Mouse (Mus musculus): ENCODE results near the gene Tas1r1. TPM values are rescaled to one million over a fixed set of nuclear protein-coding genes. Genes with fewer than 3 reads are reported as not detected.
A peak's percentile ranks its signal among the peaks of the same experiment; 100 is the strongest.

Tas1r1 gene
- total RNA-seq, 1 experiment, result 1.9 TPM

DNA sequence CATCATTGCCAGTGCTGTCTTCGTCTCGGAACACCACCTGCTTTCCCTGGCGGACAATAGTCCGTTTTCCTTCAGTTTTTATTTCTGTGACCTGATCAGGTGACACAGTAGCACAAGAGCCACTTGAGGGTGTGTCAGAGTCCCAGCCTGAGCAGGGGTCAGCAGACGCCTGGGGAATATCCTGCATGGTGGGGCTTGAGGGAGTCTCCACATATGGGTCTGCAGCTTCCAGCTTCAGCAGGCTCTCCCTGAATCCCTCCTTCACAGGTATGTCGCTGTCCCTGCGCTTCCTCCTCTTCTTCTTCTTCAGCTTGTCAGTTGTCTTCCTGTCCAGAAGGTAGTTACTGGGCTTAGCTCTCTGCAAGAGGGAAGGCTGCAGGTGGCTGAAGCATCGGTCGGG is 46.3 kb downstream of the Tas1r1 start:
- peaks cover 30% of the 10 kb centered on the region for H3K36me3 ChIP-seq (ENCODE audit: control insufficient read depth, insufficient read depth, low read length, poor library complexity, severe bottlenecking)
- H3K27ac ChIP-seq (ENCODE audit: insufficient read depth, low read depth, low read length, poor library complexity, severe bottlenecking), result no peak overlapping the region
- H3K9ac ChIP-seq (ENCODE audit: insufficient read depth, low read depth, low read length, poor library complexity, severe bottlenecking), result no peak overlapping the region
- no peak for DNase-seq (ENCODE audit: low read depth, low spot score)
- H3K4me1 ChIP-seq (ENCODE audit: control insufficient read depth in 2 of 2, insufficient read depth in 2 of 2, low read length in 2 of 2, poor library complexity in 1 of 2), result peaks cover 0 to 15% of the 10 kb centered on the region in 2 experiments; a peak in 2 of 4 replicates
- in situ Hi-C loops (cut with MboI; ENCODE audit: low sequenced_read_pairs in 2 of 2, unreplicated experiment in 2 of 2), result no loop called here
- H3K9me3 ChIP-seq (ENCODE audit: control insufficient read depth, insufficient read depth, low read depth, low read length), result no peaks in the 10 kb centered on the region
- no peak for TF ChIP-seq ZC3H11A (IDR thresholded peaks at IDR 0.05; ENCODE audit: borderline replicate concordance, low read depth, low read length)
- TF ChIP-seq MAFK (IDR thresholded peaks at IDR 0.05; ENCODE audit: insufficient read depth, low read depth, low read length), result no peak
- no peak for TF ChIP-seq CHD2 (IDR thresholded peaks at IDR 0.05; ENCODE audit: low read depth, low read length)
- TF ChIP-seq ZNF384 (IDR thresholded peaks at IDR 0.05; ENCODE audit: low read depth, low read length), result no peak
- no peak for TF ChIP-seq HCFC1 (IDR thresholded peaks at IDR 0.05; ENCODE audit: borderline replicate concordance, insufficient read depth, low read length)
- H3K4me3 ChIP-seq (ENCODE audit: insufficient read depth in 1 of 2, low read depth in 1 of 2, low read length in 2 of 2, poor library complexity in 1 of 2, severe bottlenecking in 1 of 2), result no peak overlapping the region

DNA sequence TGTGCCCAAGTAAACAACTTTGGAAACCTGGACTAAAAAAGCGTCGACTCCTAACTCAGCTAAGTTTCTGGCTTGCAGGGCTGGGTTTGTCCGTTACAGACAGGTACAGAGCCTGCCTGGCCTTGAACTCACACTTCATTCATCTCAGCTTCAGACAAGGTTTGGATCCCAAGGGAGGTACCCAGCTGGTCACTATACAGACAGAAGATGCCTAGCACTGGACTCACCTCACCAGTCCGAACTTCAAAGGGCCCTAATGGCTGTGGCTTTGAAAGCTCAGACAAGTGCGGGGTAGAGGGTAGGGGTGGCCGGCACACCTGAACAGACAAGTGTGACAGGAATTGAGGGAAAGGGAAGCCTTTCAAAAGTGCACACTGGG is 49.3 kb downstream of the Tas1r1 start:
- H3K36me3 ChIP-seq (ENCODE audit: control insufficient read depth, insufficient read depth, low read length, poor library complexity, severe bottlenecking), result peaks cover 33% of the 10 kb centered on the region
- peak overlapping the region in 1 of 2 experiments; percentile 97; a peak in 2 of 4 replicates for H3K4me3 ChIP-seq (ENCODE audit: insufficient read depth in 1 of 2, low read depth in 1 of 2, low read length in 2 of 2, poor library complexity in 1 of 2, severe bottlenecking in 1 of 2)
- no peak overlapping the region for H3K27ac ChIP-seq (ENCODE audit: insufficient read depth, low read depth, low read length, poor library complexity, severe bottlenecking)
- no peak overlapping the region for H3K9ac ChIP-seq (ENCODE audit: insufficient read depth, low read depth, low read length, poor library complexity, severe bottlenecking)
- no peak for DNase-seq (ENCODE audit: low read depth, low spot score)
- H3K9me3 ChIP-seq (ENCODE audit: control insufficient read depth, insufficient read depth, low read depth, low read length), result no peaks in the 10 kb centered on the region
- no peak for TF ChIP-seq MAFK (IDR thresholded peaks at IDR 0.05; ENCODE audit: insufficient read depth, low read depth, low read length)
- TF ChIP-seq CHD2 (IDR thresholded peaks at IDR 0.05; ENCODE audit: low read depth, low read length), result no peak
- no peak for TF ChIP-seq ZNF384 (IDR thresholded peaks at IDR 0.05; ENCODE audit: low read depth, low read length)
- no peak for TF ChIP-seq HCFC1 (IDR thresholded peaks at IDR 0.05; ENCODE audit: borderline replicate concordance, insufficient read depth, low read length)
- TF ChIP-seq ZC3H11A (IDR thresholded peaks at IDR 0.05; ENCODE audit: borderline replicate concordance, low read depth, low read length), result no peak
- in situ Hi-C loops (cut with MboI; ENCODE audit: low sequenced_read_pairs in 2 of 2, unreplicated experiment in 2 of 2), result no loop called here
- peaks cover 0 to 29% of the 10 kb centered on the region in 2 experiments; a peak in 3 of 4 replicates for H3K4me1 ChIP-seq (ENCODE audit: control insufficient read depth in 2 of 2, insufficient read depth in 2 of 2, low read length in 2 of 2, poor library complexity in 1 of 2)

DNA sequence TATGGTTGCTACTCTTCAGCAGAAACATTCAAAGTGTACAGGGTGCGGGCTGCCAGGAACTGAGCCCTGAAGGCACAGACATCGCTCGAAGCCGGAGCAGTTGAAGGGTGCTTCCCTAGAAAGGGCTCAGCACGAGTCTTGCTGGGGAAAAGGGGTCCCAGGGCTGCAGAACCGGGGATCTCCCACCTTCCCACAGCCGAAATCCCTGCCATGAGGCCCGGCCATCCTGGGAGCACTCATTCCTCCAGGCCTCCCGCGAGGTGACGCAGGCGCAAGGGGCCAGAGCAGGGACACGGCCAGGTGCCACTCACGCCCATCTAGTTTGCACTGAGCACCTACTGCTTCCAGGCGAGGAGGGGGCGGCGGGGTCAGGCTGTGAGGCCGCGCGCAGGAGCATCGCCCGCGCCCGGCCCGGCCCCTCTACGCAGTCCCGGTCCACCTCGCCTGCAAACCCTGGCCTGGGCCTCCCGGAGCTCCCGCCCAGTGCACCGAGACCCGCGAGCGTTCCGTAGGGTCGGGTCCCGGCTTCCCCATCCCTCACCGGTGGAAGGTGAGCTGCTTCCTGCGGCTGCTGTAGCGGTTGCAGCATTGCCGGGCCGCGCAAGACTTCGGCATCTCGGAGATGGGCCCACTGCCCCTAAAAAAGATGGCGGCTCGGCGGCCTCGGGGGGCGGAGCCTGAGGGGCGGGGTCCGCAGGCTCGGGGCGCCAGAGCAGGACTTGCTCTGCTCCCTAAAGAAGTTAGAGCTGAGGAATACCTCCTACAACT is 49.8 kb downstream of the Tas1r1 start, which contains the start of gene Thap3:
Gene Thap3 (minus strand): TSS at position 656 of the 768 bp plus-strand sequence.
- in situ Hi-C loops (cut with MboI; ENCODE audit: low sequenced_read_pairs in 2 of 2, unreplicated experiment in 2 of 2), result no loop called here
- H3K4me1 ChIP-seq (ENCODE audit: control insufficient read depth in 2 of 2, insufficient read depth in 2 of 2, low read length in 2 of 2, poor library complexity in 1 of 2), result peaks cover 0 to 30% of the 10 kb centered on the region in 2 experiments; a peak in 3 of 4 replicates
- H3K9me3 ChIP-seq (ENCODE audit: control insufficient read depth, insufficient read depth, low read depth, low read length), result no peaks in the 10 kb centered on the region
- DNase-seq (ENCODE audit: low read depth, low spot score), result no peak
- peak within 1 kb of the TSS; percentile 89 to 97 for H3K4me3 ChIP-seq (ENCODE audit: insufficient read depth in 1 of 2, low read depth in 1 of 2, low read length in 2 of 2, poor library complexity in 1 of 2, severe bottlenecking in 1 of 2)
- TF ChIP-seq ZC3H11A (IDR thresholded peaks at IDR 0.05; ENCODE audit: borderline replicate concordance, low read depth, low read length) (no peak), ZNF384 (IDR thresholded peaks at IDR 0.05; ENCODE audit: low read depth, low read length) (no peak), HCFC1 (IDR thresholded peaks at IDR 0.05; ENCODE audit: borderline replicate concordance, insufficient read depth, low read length) (peak; percentile 67; the same call in 1 of the 2 replicates)
- H3K9ac ChIP-seq (ENCODE audit: insufficient read depth, low read depth, low read length, poor library complexity, severe bottlenecking), result peak within 1 kb of the TSS; percentile 82
- H3K27ac ChIP-seq (ENCODE audit: insufficient read depth, low read depth, low read length, poor library complexity, severe bottlenecking), result peak within 1 kb of the TSS; percentile 16; the same call in 1 of the 2 replicates
- peaks cover 30% of the 10 kb centered on the region for H3K36me3 ChIP-seq (ENCODE audit: control insufficient read depth, insufficient read depth, low read length, poor library complexity, severe bottlenecking)

DNA sequence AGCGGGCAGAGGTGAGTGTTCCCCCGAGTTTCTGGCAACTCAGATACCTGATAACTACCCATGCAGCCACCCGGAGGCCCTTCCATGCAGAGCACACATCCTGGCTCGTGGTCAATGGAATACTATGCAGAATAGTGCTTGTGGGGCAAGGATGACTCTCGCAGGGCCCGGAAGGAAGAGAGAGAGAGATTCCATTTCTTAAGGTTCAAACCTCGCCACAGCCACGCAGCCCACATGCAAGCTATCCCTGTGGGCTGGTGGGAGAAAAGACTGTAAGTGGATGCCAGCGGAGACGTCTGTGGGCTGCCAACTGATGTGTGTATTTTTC is 50.4 kb downstream of the Tas1r1 start:
- no peak overlapping the region for H3K27ac ChIP-seq (ENCODE audit: insufficient read depth, low read depth, low read length, poor library complexity, severe bottlenecking)
- in situ Hi-C loops (cut with MboI; ENCODE audit: low sequenced_read_pairs in 2 of 2, unreplicated experiment in 2 of 2), result no loop called here
- DNase-seq (ENCODE audit: low read depth, low spot score), result no peak
- H3K36me3 ChIP-seq (ENCODE audit: control insufficient read depth, insufficient read depth, low read length, poor library complexity, severe bottlenecking), result peaks cover 29% of the 10 kb centered on the region
- H3K4me1 ChIP-seq (ENCODE audit: control insufficient read depth in 2 of 2, insufficient read depth in 2 of 2, low read length in 2 of 2, poor library complexity in 1 of 2), result peaks cover 0 to 34% of the 10 kb centered on the region in 2 experiments; a peak in 3 of 4 replicates
- TF ChIP-seq CHD2 (IDR thresholded peaks at IDR 0.05; ENCODE audit: low read depth, low read length) (no peak), ZC3H11A (IDR thresholded peaks at IDR 0.05; ENCODE audit: borderline replicate concordance, low read depth, low read length) (no peak), HCFC1 (IDR thresholded peaks at IDR 0.05; ENCODE audit: borderline replicate concordance, insufficient read depth, low read length) (no peak), ZNF384 (IDR thresholded peaks at IDR 0.05; ENCODE audit: low read depth, low read length) (no peak), MAFK (IDR thresholded peaks at IDR 0.05; ENCODE audit: insufficient read depth, low read depth, low read length) (no peak)
- no peaks in the 10 kb centered on the region for H3K9me3 ChIP-seq (ENCODE audit: control insufficient read depth, insufficient read depth, low read depth, low read length)
- H3K4me3 ChIP-seq (ENCODE audit: insufficient read depth in 1 of 2, low read depth in 1 of 2, low read length in 2 of 2, poor library complexity in 1 of 2, severe bottlenecking in 1 of 2), result peak overlapping the region; percentile 89 to 97
- H3K9ac ChIP-seq (ENCODE audit: insufficient read depth, low read depth, low read length, poor library complexity, severe bottlenecking), result peak overlapping the region; percentile 82; the same call in 1 of the 2 replicates
